Mouse (Mus musculus) CH12.LX (cell line): Measurements from ENCODE around the gene Ube4b.

Experiments used
- CHD1 ChIP-seq: IDR thresholded peaks from 2 replicates; pipeline ENCODE4 v1.6.1; 2012; ENCODE audit warnings: low read depth, low read length, improper control_type of control experiment, inconsistent platforms
- CTCF ChIP-seq, 2 experiments: IDR thresholded peaks in 1 of 2; conservative IDR thresholded peaks in 1 of 2; 2 replicates each; pipeline ENCODE4 v1.5.1; 2011 to 2012; ENCODE audit warnings: low read depth in 2 of 2, low read length in 2 of 2, improper control_type of control experiment in 1 of 2, inconsistent platforms in 1 of 2, mild to moderate bottlenecking in 1 of 2, moderate library complexity in 1 of 2
- ELF1 ChIP-seq: IDR thresholded peaks from 2 replicates; pipeline ENCODE4 v1.6.1; 2014; ENCODE audit warnings: low read depth, mild to moderate bottlenecking, inconsistent platforms, low read length, improper control_type of control experiment
- NELFE ChIP-seq: IDR thresholded peaks from 2 replicates; pipeline ENCODE4 v1.6.1; 2011; ENCODE audit warnings: low read depth, low read length, improper control_type of control experiment
- POLR2A ChIP-seq: IDR thresholded peaks from 2 replicates; pipeline ENCODE4 v1.6.1; 2011; ENCODE audit warnings: low read depth, mild to moderate bottlenecking, improper control_type of control experiment, low read length
- SIN3A ChIP-seq: IDR thresholded peaks from 2 replicates; pipeline ENCODE4 v1.6.1; 2012; ENCODE audit warnings: low read length, improper control_type of control experiment, inconsistent platforms

DNA sequence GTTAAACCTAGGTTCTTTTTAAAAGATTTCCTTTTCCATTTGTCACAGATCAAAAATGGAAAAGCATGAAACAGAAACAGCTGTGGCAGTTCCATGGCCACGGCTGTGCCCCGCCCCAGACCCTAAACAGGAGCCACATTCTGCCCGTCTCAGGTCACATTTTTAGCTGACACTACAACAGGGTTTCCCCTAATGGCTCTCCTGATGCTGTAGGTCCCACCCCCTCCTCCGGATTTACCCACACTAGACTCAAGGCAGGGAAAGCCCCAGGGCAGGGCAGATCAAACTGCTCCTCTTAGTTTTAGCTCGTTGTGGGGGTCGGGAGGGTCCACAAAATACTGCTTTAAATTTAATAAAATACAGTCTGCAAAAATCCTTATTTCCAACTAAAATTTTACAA, 23.5 kb downstream of the Ube4b start:
- TF ChIP-seq CTCF (conservative IDR thresholded peaks at IDR 0.05 in 1 of 2, IDR thresholded peaks at IDR 0.05 in 1 of 2; ENCODE audit: low read depth in 2 of 2, low read length in 2 of 2) = no peak
- 0 out of 2 replicates have a peak, but pooled peaks have one; percentile 24 for TF ChIP-seq POLR2A
- no peak for TF ChIP-seq CHD1
- peak; percentile 65 for TF ChIP-seq NELFE
- 0 out of 2 replicates have a peak, but pooled peaks have one; percentile 35 for TF ChIP-seq ELF1
- peak; percentile 96 for TF ChIP-seq SIN3A
